ENCODE assay signal across 8 mouse cellular contexts in genomic region chr3:79286376-79287107, GRCm38 (mm10). TPM values are rescaled to one million over a fixed set of nuclear protein-coding genes. Genes with fewer than 3 reads are reported as not detected.
DNase-seq lines count a peak whose midpoint lies in the region; ATAC-seq lines count a peak whose summit lies in the region.

Rapgef2 (minus strand) TSS chr3:79286517.

- no peaks in the 10 kb centered on the region for H3K36me3 ChIP-seq in hindbrain, embryonic 13.5 days

- peak within 1 kb of the TSS; percentile 95 for H3K4me3 ChIP-seq in hindbrain, embryonic 13.5 days

- H3K4me1 ChIP-seq in hindbrain, embryonic 13.5 days (replicated peaks), result peaks cover 49% of the 10 kb centered on the region

- peak within 1 kb of the TSS; percentile 97 for H3K27ac ChIP-seq in hindbrain, embryonic 13.5 days

- WGBS in hindbrain, embryonic 13.5 days, result 0% methylated on average over 66 of the region's 97 CpGs

- H3K9me3 ChIP-seq in hindbrain, embryonic 13.5 days, result no peaks in the 10 kb centered on the region

- DNase-seq in T-cell, adult 2 months (ENCODE audit: low spot score), result peak; percentile 52
- DNase-seq in cerebellum, postnatal 10 days, result peak; percentile 79 to 81
- peak; percentile 35 to 40 for DNase-seq in frontal cortex, postnatal 25 days (ENCODE audit: low spot score in 2 of 2)
- peak; percentile 23 for DNase-seq in left cerebral cortex, adult 11 months (ENCODE audit: low spot score)
- peak; percentile 80 for DNase-seq in lung, postnatal 36 days
- peak; percentile 33 for DNase-seq in retina, adult 2 months (ENCODE audit: low read depth, low spot score)
- peak; percentile 81 for DNase-seq in urinary bladder, postnatal 14 days (ENCODE audit: low spot score)

- H3K4me2 ChIP-seq in hindbrain, embryonic 13.5 days, result peak within 1 kb of the TSS; percentile 96

- ATAC-seq in hindbrain, embryonic 13.5 days (ENCODE audit: low FRiP score), result peak; percentile 84

- peaks cover 9% of the 10 kb centered on the region; the same call in 1 of the 2 replicates for H3K27me3 ChIP-seq in hindbrain, embryonic 13.5 days

- peak within 1 kb of the TSS; percentile 97 for H3K9ac ChIP-seq in hindbrain, embryonic 13.5 days

RNA-seq across cellular contexts. Expression of gene Rapgef2, which starts in this region (rescaled TPM):
- polyA plus RNA-seq in hindbrain, embryonic 13.5 days (2015; fragmentation: Nextera tagmentation; extraction: Ambion mirVana), result 8.3 and 9.5 TPM in 2 replicates

Comparison
In these comparisons a context has a peak if more than half of its experiments do, and no peak if none do; other contexts are left out.
1. Peak in every context shown above with its lines: DNase-seq, ATAC-seq, H3K4me3 ChIP-seq and H3K27ac ChIP-seq.
2. DNase-seq: peak in every context shown above with its lines; median percentile 81 in urinary bladder, postnatal 14 days; 80 in cerebellum, postnatal 10 days; 80 in lung, postnatal 36 days; 52 in T-cell, adult 2 months; 38 in frontal cortex, postnatal 25 days; 33 in retina, adult 2 months; 23 in left cerebral cortex, adult 11 months.